Comparison of ENCODE assay signal across 30 mouse cellular contexts in the genomic region with DNA sequence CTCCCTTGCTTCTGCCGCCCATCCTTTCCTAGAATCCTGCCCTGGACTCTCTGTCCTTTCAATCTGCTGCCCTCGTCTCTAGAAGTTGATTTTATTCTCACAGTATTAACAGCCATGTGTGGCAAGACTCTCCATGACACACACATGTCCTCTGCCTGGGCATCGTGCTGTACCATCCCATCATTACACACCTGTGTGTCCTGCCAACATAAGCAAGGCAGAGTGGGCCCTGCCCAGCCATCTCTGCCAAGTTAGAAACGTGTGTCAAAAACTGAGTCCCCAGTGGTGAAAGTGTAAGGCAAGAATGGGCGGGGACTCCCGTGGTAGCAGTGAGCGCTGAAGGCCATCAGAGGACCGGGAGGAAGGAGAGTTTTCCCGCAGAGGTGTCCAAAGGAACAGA. TPM values are rescaled to one million over a fixed set of nuclear protein-coding genes. Genes with fewer than 3 reads are reported as not detected.
"Had no signal": no experiment of that assay in that cellular context is flagged by ENCODE, and none has a peak within 500 bp of the region (broad histone marks: within the 10 kb centered on the region; RNA-seq: fewer than 3 reads in every experiment).

No protein-coding gene starts in this region.

- H3K27ac ChIP-seq: limb, embryonic 10.5 days; limb, embryonic 12.5 days; limb, embryonic 13.5 days; limb, embryonic 15.5 days; liver, embryonic 12.5 days; liver, embryonic 13.5 days; liver, embryonic 14.5 days; liver, embryonic 15.5 days; lung, embryonic 15.5 days; macrophage; midbrain, embryonic 10.5 days; midbrain, embryonic 12.5 days; midbrain, embryonic 13.5 days; midbrain, embryonic 15.5 days; neural tube, embryonic 12.5 days had no signal

- H3K4me3 ChIP-seq: limb, embryonic 10.5 days; limb, embryonic 12.5 days; limb, embryonic 13.5 days; limb, embryonic 15.5 days; liver, embryonic 12.5 days; liver, embryonic 13.5 days; liver, embryonic 15.5 days; lung, embryonic 15.5 days; megakaryocyte, embryonic 14.5 days; midbrain, embryonic 10.5 days; midbrain, embryonic 12.5 days; midbrain, embryonic 13.5 days; midbrain, embryonic 15.5 days; myocyte; neural tube, embryonic 12.5 days had no signal

- H3K4me1 ChIP-seq: limb, embryonic 12.5 days; midbrain, embryonic 10.5 days; midbrain, embryonic 12.5 days; midbrain, embryonic 13.5 days; midbrain, embryonic 15.5 days; neural tube, embryonic 12.5 days had no signal

- DNase-seq: left cerebral cortex, postnatal 4 days; liver; liver, embryonic 13.5 days; liver, postnatal 0 days; lung, adult 18-20 months; lung, adult 2 months; lung, embryonic 14.5 days; lung, postnatal 14 days; lung, postnatal 36 days; lung, postnatal 4 days; midbrain, embryonic 14.5 days had no signal

RNA-seq across cellular contexts. Expression of a gene that starts 14.6 kb away (rescaled TPM):
- total RNA-seq: megakaryocyte, adult 5-6 weeks; megakaryocyte-erythroid progenitor cell, adult 5-6 weeks; monocyte, adult 5-6 weeks had no signal
- polyA plus RNA-seq: macrophage, myocyte had no signal
